Mouse (Mus musculus): ENCODE results near the gene Arhgap29.

DNA sequence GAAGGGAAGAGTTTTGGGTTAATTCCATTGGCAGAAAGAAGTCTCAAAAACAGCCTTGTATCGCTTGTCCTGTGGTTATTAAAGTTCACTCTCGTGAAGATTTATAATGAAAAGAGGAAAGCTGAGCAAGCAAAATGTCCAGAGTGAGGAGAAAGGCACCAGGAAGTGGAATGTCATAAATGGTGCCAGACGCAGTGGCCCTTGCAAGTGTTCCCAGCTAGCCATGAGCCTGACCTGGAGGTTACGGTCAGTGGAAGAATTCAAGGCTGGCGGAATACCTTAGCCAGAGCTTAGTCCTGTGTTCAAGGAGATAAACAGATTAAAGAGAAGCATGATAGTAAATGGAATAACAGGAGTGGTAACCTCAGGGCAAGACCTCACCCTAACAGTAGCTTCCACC is 66.8 kb downstream of the Arhgap29 start:
- no peak for TF ChIP-seq CTCF (IDR thresholded peaks at IDR 0.05; ENCODE audit: borderline replicate concordance, control insufficient read depth, extremely low read depth, insufficient read depth, low read length, poor library complexity)
- no peak for TF ChIP-seq POLR2A (IDR thresholded peaks at IDR 0.05; ENCODE audit: control insufficient read depth, extremely low read depth, insufficient read depth, low read length, poor library complexity)
